Mouse (Mus musculus) C2C12 (cell line): ENCODE data around the gene Gon7.

Experiments
- CTCF ChIP-seq: IDR thresholded peaks from one replicate; pipeline ENCODE4 v1.5.1; 2011; ENCODE audit not compliant: control insufficient read depth, insufficient read depth, insufficient read length
- FOSL1 ChIP-seq: IDR thresholded peaks from one replicate; pipeline ENCODE4 v1.8.0; 2011; ENCODE audit warnings: mild to moderate bottlenecking, low read length; ENCODE audit not compliant: poor library complexity, insufficient read depth, severe bottlenecking
- MAX ChIP-seq: IDR thresholded peaks from one replicate; pipeline ENCODE4 v1.6.1; 2011; ENCODE audit warnings: mild to moderate bottlenecking, control low read depth
- MYOD1 ChIP-seq: IDR thresholded peaks from one replicate; pipeline ENCODE4 v1.6.1; 2011; ENCODE audit warnings: low read depth; ENCODE audit not compliant: control insufficient read depth, insufficient read length
- USF1 ChIP-seq: IDR thresholded peaks from one replicate; pipeline ENCODE4 v1.6.1; 2011; ENCODE audit warnings: low read depth, mild to moderate bottlenecking, control low read depth, moderate library complexity

GRCm38 (mm10) chr12:102776035-102776434 is 18.4 kb upstream of the Gon7 start:
- no peak for TF ChIP-seq CTCF
- no peak for TF ChIP-seq USF1
- TF ChIP-seq MAX = no peak
- TF ChIP-seq FOSL1 = no peak
- no peak for TF ChIP-seq MYOD1
